Mouse (Mus musculus): ENCODE data around the gene Rfx2.

Rfx2 gene

GRCm38 (mm10) chr17:56788886-56789285 lies 41.9 kb downstream of the Rfx2 start:
- DNase-seq (ENCODE audit: low read depth, low spot score), result no peak

- DNase-seq (ENCODE audit: low read depth, low spot score), result no peak
Measured at GRCm38 (mm10) chr17:56780291-56780978, 50.4 kb downstream of the Rfx2 start.

GRCm38 (mm10) chr17:56778779-56779362 lies 51.9 kb downstream of the Rfx2 start:
- DNase-seq (ENCODE audit: low read depth, low spot score), result no peak

- no peak for DNase-seq (ENCODE audit: low read depth, low spot score)
Measured at GRCm38 (mm10) chr17:56777568-56777967, 53.2 kb downstream of the Rfx2 start.

GRCm38 (mm10) chr17:56769950-56770349 lies 60.9 kb downstream of the Rfx2 start, which contains the start of gene Prr22:
Gene Prr22, plus strand, starts transcription at chr17:56770250.
- DNase-seq (ENCODE audit: low read depth, low spot score), result no peak

GRCm38 (mm10) chr17:56768941-56769340 lies 61.9 kb downstream of the Rfx2 start:
- no peak for DNase-seq (ENCODE audit: low read depth, low spot score)

GRCm38 (mm10) chr17:56767531-56768135 lies 63.2 kb downstream of the Rfx2 start:
- no peak for DNase-seq (ENCODE audit: low read depth, low spot score)

GRCm38 (mm10) chr17:56766631-56767405 lies 64.0 kb downstream of the Rfx2 start:
- DNase-seq (ENCODE audit: low read depth, low spot score), result no peak

GRCm38 (mm10) chr17:56765431-56765830 lies 65.4 kb downstream of the Rfx2 start:
- DNase-seq (ENCODE audit: low read depth, low spot score), result no peak

GRCm38 (mm10) chr17:56764474-56765354 lies 66.1 kb downstream of the Rfx2 start, which contains the start of gene Dus3l:
Gene Dus3l, plus strand, starts transcription at chr17:56764757.
- DNase-seq (ENCODE audit: low read depth, low spot score), result peak; percentile 78

- no peak for DNase-seq (ENCODE audit: low read depth, low spot score)
Measured at GRCm38 (mm10) chr17:56763741-56764250, 67.0 kb downstream of the Rfx2 start.

- no peak for DNase-seq (ENCODE audit: low read depth, low spot score)
Measured at GRCm38 (mm10) chr17:56762769-56763731, 67.8 kb downstream of the Rfx2 start.

- DNase-seq (ENCODE audit: low read depth, low spot score), result peak; percentile 90
Measured at GRCm38 (mm10) chr17:56761991-56762410, 68.8 kb downstream of the Rfx2 start.

GRCm38 (mm10) chr17:56761077-56761476 lies 69.7 kb downstream of the Rfx2 start:
- DNase-seq (ENCODE audit: low read depth, low spot score), result no peak

GRCm38 (mm10) chr17:56759261-56759660 lies 71.6 kb downstream of the Rfx2 start:
- DNase-seq (ENCODE audit: low read depth, low spot score), result no peak

GRCm38 (mm10) chr17:56758132-56758531 lies 72.7 kb downstream of the Rfx2 start:
- peak; percentile 36 for DNase-seq (ENCODE audit: low read depth, low spot score)

GRCm38 (mm10) chr17:56757416-56758123 lies 73.2 kb downstream of the Rfx2 start, which contains the start of gene Nrtn:
Gene Nrtn, minus strand, starts transcription at chr17:56757530.
- peak; percentile 82 for DNase-seq (ENCODE audit: low read depth, low spot score)

- DNase-seq (ENCODE audit: low read depth, low spot score), result no peak
Measured at GRCm38 (mm10) chr17:56756703-56757399, 74.0 kb downstream of the Rfx2 start.

Data from retina, postnatal 7 days (tissue).